Mouse (Mus musculus) urinary bladder, adult 18-20 months (tissue): ENCODE results near the gene Kcnh6.

Experiments used
- DNase-seq, 2 experiments: peaks; one replicate each; pipeline ENCODE4 v3.0.0; 2022; ENCODE audit warnings: low spot score in 2 of 2, mixed read lengths in 2 of 2

Gene Kcnh6

GRCm38 (mm10) chr11:106007821-106008220 lies at the start of gene Kcnh6:
Gene Kcnh6, plus strand, starts transcription at chr11:106008124.
- peak; percentile 33 to 60 for DNase-seq

GRCm38 (mm10) chr11:105958566-105958965 lies 49.4 kb upstream of the Kcnh6 start:
- DNase-seq, result no peak

GRCm38 (mm10) chr11:105959355-105959754 lies 48.6 kb upstream of the Kcnh6 start:
- no peak for DNase-seq

GRCm38 (mm10) chr11:105964691-105965090 lies 43.2 kb upstream of the Kcnh6 start:
- DNase-seq, result no peak

- no peak for DNase-seq
Observed at GRCm38 (mm10) chr11:105966288-105966687, 41.6 kb upstream of the Kcnh6 start.

GRCm38 (mm10) chr11:105967741-105968574 lies 40.0 kb upstream of the Kcnh6 start, which contains the start of gene Ace:
Gene Ace, plus strand, starts transcription at chr11:105967945.
- peak in 1 of 2 experiments; percentile 28 for DNase-seq

- DNase-seq, result no peak
Observed at GRCm38 (mm10) chr11:105968948-105969347, 39.0 kb upstream of the Kcnh6 start.

- DNase-seq, result peak; percentile 58 to 65
Observed at GRCm38 (mm10) chr11:105969516-105969915, 38.4 kb upstream of the Kcnh6 start.

- no peak for DNase-seq
Observed at GRCm38 (mm10) chr11:105974593-105974992, 33.3 kb upstream of the Kcnh6 start.

GRCm38 (mm10) chr11:105975050-105975449 lies 32.9 kb upstream of the Kcnh6 start:
- DNase-seq, result no peak

- DNase-seq, result no peak
Observed at GRCm38 (mm10) chr11:105975636-105976035, 32.3 kb upstream of the Kcnh6 start.

GRCm38 (mm10) chr11:105978232-105978631 lies 29.7 kb upstream of the Kcnh6 start:
- DNase-seq, result no peak

- DNase-seq, result no peak
Observed at GRCm38 (mm10) chr11:105978634-105979033, 29.3 kb upstream of the Kcnh6 start.

GRCm38 (mm10) chr11:105984452-105984851 lies 23.5 kb upstream of the Kcnh6 start:
- DNase-seq, result no peak

GRCm38 (mm10) chr11:105987446-105987845 lies 20.5 kb upstream of the Kcnh6 start:
- no peak for DNase-seq

GRCm38 (mm10) chr11:105989446-105989845 lies 18.5 kb upstream of the Kcnh6 start:
- DNase-seq, result no peak

GRCm38 (mm10) chr11:105990231-105990630 lies 17.7 kb upstream of the Kcnh6 start:
- DNase-seq, result no peak

- no peak for DNase-seq
Observed at GRCm38 (mm10) chr11:105994375-105994774, 13.5 kb upstream of the Kcnh6 start, which contains the start of gene Ace3. Gene Ace3, plus strand, starts transcription at chr11:105994675.

- DNase-seq, result no peak
Observed at GRCm38 (mm10) chr11:106000062-106000461, 7.9 kb upstream of the Kcnh6 start.

GRCm38 (mm10) chr11:106001718-106002117 lies 6.2 kb upstream of the Kcnh6 start:
- no peak for DNase-seq

- DNase-seq, result no peak
Observed at GRCm38 (mm10) chr11:106004576-106004975, 3.3 kb upstream of the Kcnh6 start.

- no peak for DNase-seq
Observed at GRCm38 (mm10) chr11:106005970-106006369, 2.0 kb upstream of the Kcnh6 start.

- DNase-seq, result no peak
Observed at GRCm38 (mm10) chr11:106012711-106013110, 4.8 kb downstream of the Kcnh6 start.
